Mouse (Mus musculus) CH12.LX (cell line): ENCODE results near the gene Iqcn. TPM values are rescaled to one million over a fixed set of nuclear protein-coding genes. Genes with fewer than 3 reads are reported as not detected.

ENCODE experiments used
- DNase-seq: peaks from one replicate; pipeline ENCODE4 v3.0.0-alpha.2; 2013; ENCODE audit errors: extremely low read depth
- H3K27ac ChIP-seq: 2 replicates; pipeline ENCODE4 v1.5.1; 2012; ENCODE audit warnings: low read depth, mild to moderate bottlenecking, control low read depth, moderate library complexity; ENCODE audit not compliant: insufficient read depth
- H3K27me3 ChIP-seq: replicated peaks from 2 replicates; pipeline ENCODE3; 2012; ENCODE audit warnings: inconsistent platforms
- H3K36me3 ChIP-seq, 2 experiments: replicated peaks in 1 of 2; 2 replicates each; pipeline versions ENCODE3 to v1.6.1; 2012; ENCODE audit warnings: inconsistent platforms in 1 of 2, low read length in 1 of 2, mild to moderate bottlenecking in 1 of 2, mixed read lengths in 1 of 2, moderate library complexity in 1 of 2; ENCODE audit not compliant: control insufficient read depth in 1 of 2, insufficient read depth in 1 of 2
- H3K4me1 ChIP-seq, 2 experiments: 2 replicates each; pipeline ENCODE4 v1.6.1; 2012; ENCODE audit warnings: inconsistent platforms in 1 of 2, moderate library complexity in 1 of 2; ENCODE audit not compliant: insufficient read depth in 2 of 2, control insufficient read depth in 1 of 2
- H3K4me2 ChIP-seq: 2 replicates; pipeline ENCODE4 v1.6.1; 2012; ENCODE audit warnings: low read depth, mild to moderate bottlenecking, control low read depth; ENCODE audit not compliant: poor library complexity, insufficient read depth, severe bottlenecking
- H3K4me3 ChIP-seq, 3 experiments: fragments of 150-350 bp in 1 of 3; sonication (generic) in 1 of 3; replicated peaks in 1 of 3; 2 replicates each; pipeline versions ENCODE3 to v1.5.1; 2011 to 2012; ENCODE audit warnings: low read depth in 2 of 3, low read length in 2 of 3, mild to moderate bottlenecking in 2 of 3, moderate library complexity in 2 of 3, control low read depth in 1 of 3, improper control_type of control experiment in 1 of 3, inconsistent platforms in 1 of 3, mixed read lengths in 1 of 3; ENCODE audit not compliant: poor library complexity in 1 of 3
- H3K79me2 ChIP-seq: replicated peaks from 2 replicates; pipeline ENCODE4 v1.6.1; 2012; ENCODE audit warnings: mild to moderate bottlenecking, moderate library complexity; ENCODE audit not compliant: control insufficient read depth, poor library complexity, insufficient read depth, severe bottlenecking; ENCODE audit errors: extremely low read depth
- H3K9ac ChIP-seq: 2 replicates; pipeline ENCODE4 v1.6.1; 2012; ENCODE audit warnings: low read depth, mild to moderate bottlenecking, control low read depth, moderate library complexity; ENCODE audit not compliant: insufficient read depth
- H3K9me3 ChIP-seq: replicated peaks from 2 replicates; pipeline ENCODE3; 2012; ENCODE audit warnings: low read length, inconsistent platforms, mixed read lengths
- BHLHE40 ChIP-seq: IDR thresholded peaks from 2 replicates; pipeline ENCODE4 v1.6.1; 2011; ENCODE audit warnings: mild to moderate bottlenecking, low read depth, low read length, improper control_type of control experiment
- CHD2 ChIP-seq: IDR thresholded peaks from 2 replicates; pipeline ENCODE4 v1.6.1; 2011; ENCODE audit warnings: low read length, improper control_type of control experiment
- CTCF ChIP-seq, 2 experiments: IDR thresholded peaks in 1 of 2; conservative IDR thresholded peaks in 1 of 2; 2 replicates each; pipeline ENCODE4 v1.5.1; 2011 to 2012; ENCODE audit warnings: low read depth in 2 of 2, low read length in 2 of 2, improper control_type of control experiment in 1 of 2, inconsistent platforms in 1 of 2, mild to moderate bottlenecking in 1 of 2, moderate library complexity in 1 of 2
- ELF1 ChIP-seq: IDR thresholded peaks from 2 replicates; pipeline ENCODE4 v1.6.1; 2014; ENCODE audit warnings: low read depth, mild to moderate bottlenecking, inconsistent platforms, low read length, improper control_type of control experiment
- EP300 ChIP-seq: IDR thresholded peaks from 2 replicates; pipeline ENCODE4 v1.6.1; 2011; ENCODE audit warnings: low read length, improper control_type of control experiment
- ETS1 ChIP-seq: conservative IDR thresholded peaks from 2 replicates; pipeline ENCODE4 v1.6.1; 2012; ENCODE audit warnings: low read depth, mild to moderate bottlenecking, inconsistent platforms, low read length, improper control_type of control experiment, moderate library complexity
- GABPA ChIP-seq: IDR thresholded peaks from 2 replicates; pipeline ENCODE4 v1.6.1; 2012; ENCODE audit warnings: low read depth, low read length, improper control_type of control experiment, inconsistent platforms; ENCODE audit not compliant: insufficient replicate concordance
- HCFC1 ChIP-seq: IDR thresholded peaks from 2 replicates; pipeline ENCODE4 v1.6.1; 2012; ENCODE audit warnings: low read depth, mild to moderate bottlenecking, inconsistent platforms, low read length, improper control_type of control experiment
- IRF4 ChIP-seq: IDR thresholded peaks from 2 replicates; pipeline ENCODE4 v1.6.1; 2014; ENCODE audit warnings: low read depth, mild to moderate bottlenecking, inconsistent platforms, low read length, improper control_type of control experiment
- JUN ChIP-seq: IDR thresholded peaks from 2 replicates; pipeline ENCODE4 v1.6.1; 2011; ENCODE audit warnings: low read depth, mild to moderate bottlenecking, low read length, improper control_type of control experiment, moderate library complexity; ENCODE audit not compliant: insufficient read depth
- KAT2A ChIP-seq: IDR thresholded peaks from 2 replicates; pipeline ENCODE4 v1.6.1; 2012; ENCODE audit warnings: low read length, improper control_type of control experiment, inconsistent platforms; ENCODE audit not compliant: insufficient replicate concordance
- MAX ChIP-seq: IDR thresholded peaks from 2 replicates; pipeline ENCODE4 v1.6.1; 2011; ENCODE audit warnings: low read length, improper control_type of control experiment
- MAZ ChIP-seq: IDR thresholded peaks from 2 replicates; pipeline ENCODE4 v1.6.1; 2012; ENCODE audit warnings: low read depth, mild to moderate bottlenecking, inconsistent platforms, low read length, improper control_type of control experiment, moderate library complexity
- MEF2A ChIP-seq: IDR thresholded peaks from 2 replicates; pipeline ENCODE4 v1.6.1; 2014; ENCODE audit warnings: low read depth, mild to moderate bottlenecking, inconsistent platforms, low read length, improper control_type of control experiment, borderline replicate concordance
- MYC ChIP-seq: IDR thresholded peaks from 2 replicates; pipeline ENCODE4 v1.6.1; 2011; ENCODE audit warnings: low read depth, mild to moderate bottlenecking, improper control_type of control experiment, low read length
- NELFE ChIP-seq: IDR thresholded peaks from 2 replicates; pipeline ENCODE4 v1.6.1; 2011; ENCODE audit warnings: low read depth, low read length, improper control_type of control experiment
- NRF1 ChIP-seq: IDR thresholded peaks from 2 replicates; pipeline ENCODE4 v1.6.1; 2014; ENCODE audit warnings: low read depth, mild to moderate bottlenecking, inconsistent platforms, low read length, improper control_type of control experiment, moderate library complexity
- PAX5 ChIP-seq: IDR thresholded peaks from 2 replicates; pipeline ENCODE4 v1.6.1; 2012; ENCODE audit warnings: low read length, inconsistent platforms, mixed read lengths
- POLR2A ChIP-seq: IDR thresholded peaks from 2 replicates; pipeline ENCODE4 v1.6.1; 2011; ENCODE audit warnings: low read depth, mild to moderate bottlenecking, improper control_type of control experiment, low read length
- POLR2AphosphoS2 ChIP-seq: IDR thresholded peaks from 2 replicates; pipeline ENCODE4 v1.6.1; 2011; ENCODE audit warnings: low read depth, low read length, improper control_type of control experiment
- RAD21 ChIP-seq: IDR thresholded peaks from 2 replicates; pipeline ENCODE4 v1.6.1; 2011; ENCODE audit warnings: low read depth, mild to moderate bottlenecking, low read length, improper control_type of control experiment, moderate library complexity
- RCOR1 ChIP-seq: conservative IDR thresholded peaks from 2 replicates; pipeline ENCODE4 v1.6.1; 2012; ENCODE audit warnings: low read depth, mild to moderate bottlenecking, inconsistent platforms, low read length, improper control_type of control experiment
- SIN3A ChIP-seq: IDR thresholded peaks from 2 replicates; pipeline ENCODE4 v1.6.1; 2012; ENCODE audit warnings: low read length, improper control_type of control experiment, inconsistent platforms
- SMC3 ChIP-seq: IDR thresholded peaks from 2 replicates; pipeline ENCODE4 v1.6.1; 2011; ENCODE audit warnings: low read depth, low read length, improper control_type of control experiment
- TBP ChIP-seq: conservative IDR thresholded peaks from 2 replicates; pipeline ENCODE4 v1.6.1; 2011; ENCODE audit warnings: low read depth, low read length, improper control_type of control experiment
- TCF12 ChIP-seq: IDR thresholded peaks from 2 replicates; pipeline ENCODE4 v1.6.1; 2014; ENCODE audit warnings: low read depth, mild to moderate bottlenecking, inconsistent platforms, low read length, improper control_type of control experiment
- UBTF ChIP-seq: IDR thresholded peaks from 2 replicates; pipeline ENCODE4 v1.6.1; 2012; ENCODE audit warnings: low read depth, mild to moderate bottlenecking, inconsistent platforms, low read length, improper control_type of control experiment, moderate library complexity
- USF2 ChIP-seq: conservative IDR thresholded peaks from 2 replicates; pipeline ENCODE4 v1.6.1; 2011; ENCODE audit warnings: low read depth, low read length, improper control_type of control experiment
- ZC3H11A ChIP-seq: IDR thresholded peaks from 2 replicates; pipeline ENCODE4 v1.6.1; 2012; ENCODE audit warnings: low read depth, mild to moderate bottlenecking, inconsistent platforms, low read length, improper control_type of control experiment
- ZKSCAN1 ChIP-seq: IDR thresholded peaks from 2 replicates; pipeline ENCODE4 v1.6.1; 2012; ENCODE audit warnings: low read depth, inconsistent platforms, low read length, improper control_type of control experiment, borderline replicate concordance
- dilution Hi-C: fragments of 300-500 bp; cut with MboI; formaldehyde crosslinking; loops from 2 replicates; pipeline ENCODE4 v1.14.3; 2020; ENCODE audit warnings: low sequenced_read_pairs; ENCODE audit not compliant: extremely low pct_unique_long_range_greater_than_20kb, extremely low pct_ligation_motif_present
- in situ Hi-C: fragments of 300-500 bp; cut with MboI; formaldehyde crosslinking; loops from 3 replicates; pipeline ENCODE4 v1.14.3; 2019; ENCODE audit warnings: low sequenced_read_pairs, low pct_ligation_motif_present, low pct_unique_long_range_greater_than_20kb, mixed read lengths
- polyA plus RNA-seq: library from polyadenylated mRNA; unstranded; fragments of >175 nt; gene quantifications from 2 replicates; pipeline ENCODE4 v1.2.1, GENCODE M21; 2012; ENCODE audit warnings: low read depth; ENCODE audit not compliant: insufficient read length
- total RNA-seq, 2 experiments: library from RNA; depleted of rRNA; stranded (reverse); fragments of 300-350 nt in 1 of 2; fragments of >200 nt in 1 of 2; gene quantifications; 2 replicates each; pipeline ENCODE4 v1.2.3; 2012 to 2014

Gene Iqcn
- total and polyA plus RNA-seq, 3 experiments = 0.07 TPM; not detected in 2

DNA sequence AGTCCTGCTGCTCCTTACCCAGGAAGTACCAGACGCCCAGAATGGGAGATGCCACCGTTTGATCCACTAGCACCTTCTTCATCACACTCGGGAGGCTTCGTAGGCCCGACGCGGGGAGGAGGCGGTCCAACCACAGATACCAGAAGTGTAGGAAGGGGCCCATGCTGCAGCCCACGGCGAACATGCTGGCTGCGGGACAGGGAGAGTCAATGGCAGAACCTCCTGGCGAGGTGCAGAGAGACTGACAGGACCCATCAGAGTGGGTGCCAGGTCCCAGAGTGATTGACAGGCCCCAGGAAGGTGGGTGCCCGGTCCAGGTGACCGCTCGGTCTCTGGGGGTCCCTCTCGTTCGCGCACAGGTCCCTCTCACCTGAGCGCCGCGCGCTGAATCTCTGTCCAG, 57.1 kb downstream of the Iqcn start:
- H3K27ac ChIP-seq = no peak overlapping the region
- in situ Hi-C loops = loop anchor here (5.0 kb wide), 1 partner anchor 82 kb away; no protein-coding TSS in a partner anchor
- no peaks in the 10 kb centered on the region for H3K27me3 ChIP-seq
- peaks cover 31 to 65% of the 10 kb centered on the region in 2 experiments for H3K36me3 ChIP-seq
- dilution Hi-C loops = no loop called here
- TF ChIP-seq TCF12 (no peak), CHD2 (no peak), ZC3H11A (no peak), MEF2A (no peak), NRF1 (no peak)
- H3K9ac ChIP-seq = peak overlapping the region; percentile 77
- H3K4me3 ChIP-seq = peak overlapping the region; percentile 72 to 87 (median 73)
- peaks cover 8 to 48% of the 10 kb centered on the region in 2 experiments for H3K4me1 ChIP-seq
- H3K9me3 ChIP-seq = no peaks in the 10 kb centered on the region
- DNase-seq = no peak
- no peaks in the 10 kb centered on the region for H3K79me2 ChIP-seq
- H3K4me2 ChIP-seq = peak overlapping the region; percentile 58

DNA sequence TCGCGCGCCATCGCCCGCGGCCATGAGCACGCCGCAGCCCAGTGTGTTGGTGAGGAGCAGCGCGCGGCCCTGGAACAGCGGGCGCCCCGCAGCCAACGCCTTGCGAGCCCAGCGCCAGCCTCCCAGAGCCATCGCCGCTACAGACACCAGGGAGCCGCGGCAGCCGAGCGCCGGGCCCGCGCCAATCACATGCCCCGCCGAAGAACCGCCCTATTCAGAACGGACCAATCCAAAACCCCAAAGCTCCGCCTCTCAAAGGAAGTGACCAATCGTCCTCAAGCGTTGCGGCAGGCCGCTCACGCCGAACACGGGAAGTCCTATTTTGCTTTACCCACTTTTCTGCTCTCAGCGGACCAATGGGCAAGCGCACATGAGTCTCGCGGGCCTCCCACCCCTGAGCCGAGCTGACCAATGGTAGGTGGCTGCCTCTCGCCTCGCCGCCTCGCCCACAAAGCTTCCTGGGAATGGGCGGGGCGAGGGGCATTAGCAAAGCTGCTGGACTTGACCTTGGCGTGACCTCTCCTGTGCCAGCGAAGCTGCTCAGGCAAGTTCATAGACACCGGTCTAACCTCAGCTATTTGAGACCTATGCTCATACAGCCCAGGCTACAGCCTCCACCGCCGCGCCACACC, 57.6 kb downstream of the Iqcn start, which contains the start of gene Mpv17l2:
TSS of gene Mpv17l2 (minus strand) at position 172 of the 632 bp plus-strand sequence.
- Histone ChIP-seq H3K4me1 (peaks cover 8 to 50% of the 10 kb centered on the region in 2 experiments), H3K36me3 (peaks cover 31 to 62% of the 10 kb centered on the region in 2 experiments), H3K9ac (peak within 1 kb of the TSS; percentile 77), H3K27ac (peak within 1 kb of the TSS; percentile 27; the same call in 1 of the 2 replicates), H3K4me3 (peak within 1 kb of the TSS; percentile 72 to 87 (median 73)), H3K9me3 (no peaks in the 10 kb centered on the region), H3K79me2 (no peaks in the 10 kb centered on the region), H3K4me2 (peak within 1 kb of the TSS; percentile 58), H3K27me3 (no peaks in the 10 kb centered on the region)
- in situ Hi-C loops (loop anchor here (5.0 kb wide), 1 partner anchor 81 kb away; no protein-coding TSS in a partner anchor), dilution Hi-C loops (no loop called here)
- peak; percentile 99 for DNase-seq
- peak; percentile 96 for TF ChIP-seq CHD2
- no peak for TF ChIP-seq ZKSCAN1
- TF ChIP-seq MYC = peak; percentile 76; the same call in 1 of the 2 replicates
- TF ChIP-seq POLR2AphosphoS2 = no peak
- peak; percentile 56; the same call in 1 of the 2 replicates for TF ChIP-seq BHLHE40
- no peak for TF ChIP-seq UBTF
- TF ChIP-seq KAT2A = peak; percentile 63; the same call in 1 of the 2 replicates
- TF ChIP-seq EP300 = no peak
- peak; percentile 81 for TF ChIP-seq SIN3A
- TF ChIP-seq MEF2A = peak; percentile 50; the same call in 1 of the 2 replicates
- peak; percentile 65; the same call in 1 of the 2 replicates for TF ChIP-seq NRF1
- TF ChIP-seq HCFC1 = peak; percentile 69
- no peak for TF ChIP-seq ETS1
- TF ChIP-seq JUN = no peak
- TF ChIP-seq ZC3H11A = no peak
- TF ChIP-seq CTCF (conservative IDR thresholded peaks at IDR 0.05 in 1 of 2, IDR thresholded peaks at IDR 0.05 in 1 of 2; ENCODE audit: low read depth in 2 of 2, low read length in 2 of 2) = no peak
- TF ChIP-seq USF2 = no peak
- no peak for TF ChIP-seq GABPA
- TF ChIP-seq TBP = 0 out of 2 replicates have a peak, but pooled peaks have one; percentile 36
- 0 out of 2 replicates have a peak, but pooled peaks have one; percentile 38 for TF ChIP-seq RCOR1
- no peak for TF ChIP-seq SMC3
- no peak for TF ChIP-seq RAD21
- TF ChIP-seq ELF1 = peak; percentile 99
- no peak for TF ChIP-seq PAX5
- peak; percentile 37; the same call in 1 of the 2 replicates for TF ChIP-seq NELFE
- TF ChIP-seq MAZ = peak; percentile 72
- peak; percentile 45 for TF ChIP-seq IRF4
- TF ChIP-seq POLR2A = peak; percentile 60; the same call in 1 of the 2 replicates
- peak; percentile 91 for TF ChIP-seq MAX
- peak; percentile 61; the same call in 1 of the 2 replicates for TF ChIP-seq TCF12
